Mouse (Mus musculus) liver, embryonic 15.5 days (tissue): ENCODE data around the gene Primpol. TPM values are rescaled to one million over a fixed set of nuclear protein-coding genes. Genes with fewer than 3 reads are reported as not detected.

Experiments used
- ATAC-seq: fragments of 200-750 bp; cut with Nextera tagmentation; 2 replicates; pipeline ENCODE4 v1.8.0; 2017; ENCODE audit warnings: moderate number of reproducible peaks, mild to moderate bottlenecking, moderate library complexity; ENCODE audit not compliant: insufficient read depth
- H3K27ac ChIP-seq: fragments of 300-500 bp; sonication (generic); replicated peaks from 2 replicates; pipeline ENCODE4 v1.5.1; 2015; ENCODE audit warnings: mild to moderate bottlenecking, inconsistent platforms
- H3K27me3 ChIP-seq: fragments of 300-500 bp; sonication (generic); 2 replicates; pipeline ENCODE4 v1.6.1; 2015; ENCODE audit warnings: mild to moderate bottlenecking, inconsistent platforms
- H3K36me3 ChIP-seq: fragments of 300-500 bp; sonication (generic); replicated peaks from 2 replicates; pipeline ENCODE4 v1.6.1; 2015; ENCODE audit warnings: moderate library complexity, mild to moderate bottlenecking, inconsistent platforms
- H3K4me1 ChIP-seq: fragments of 300-500 bp; sonication (generic); replicated peaks from 2 replicates; pipeline ENCODE4 v1.6.1; 2015; ENCODE audit warnings: inconsistent platforms
- H3K4me2 ChIP-seq: fragments of 300-500 bp; sonication (generic); 2 replicates; pipeline ENCODE4 v1.6.1; 2015; ENCODE audit warnings: moderate library complexity, mild to moderate bottlenecking, inconsistent platforms
- H3K4me3 ChIP-seq: fragments of 300-500 bp; sonication (generic); replicated peaks from 2 replicates; pipeline ENCODE4 v1.5.1; 2015; ENCODE audit warnings: mild to moderate bottlenecking, inconsistent platforms
- H3K9ac ChIP-seq: fragments of 300-500 bp; sonication (generic); 2 replicates; pipeline ENCODE4 v1.6.1; 2015; ENCODE audit warnings: moderate library complexity, mild to moderate bottlenecking, inconsistent platforms
- H3K9me3 ChIP-seq: fragments of 300-500 bp; sonication (generic); replicated peaks from 2 replicates; pipeline ENCODE4 v1.6.1; 2016; ENCODE audit warnings: inconsistent platforms
- WGBS: fragments of 180-500 bp; shearing (Covaris S2); methylation state at CpG from one replicate; pipeline ENCODE4 v1.1.7; 2015; ENCODE audit warnings: mixed read lengths; ENCODE audit not compliant: insufficient replicate concordance; 5-methylcytosine and 5-hydroxymethylcytosine counted together
- polyA plus RNA-seq: library from polyadenylated mRNA; unstranded; fragments of >200 nt; fragmentation: Nextera tagmentation; extraction: Ambion mirVana; gene quantifications from 2 replicates; pipeline ENCODE4 v1.2.1, GENCODE M21; 2015

Gene Primpol
- polyA plus RNA-seq, 1 experiment from 2014 or later: 9.0 TPM

- no peak overlapping the region for H3K27ac ChIP-seq
- peaks cover 85% of the 10 kb centered on the region for H3K36me3 ChIP-seq
- H3K9me3 ChIP-seq: no peaks in the 10 kb centered on the region
- ATAC-seq: peak; percentile 13; the same call in 1 of the 2 replicates
- peaks cover 13% of the 10 kb centered on the region for H3K4me1 ChIP-seq
- no peak overlapping the region for H3K4me3 ChIP-seq
- no peak overlapping the region for H3K9ac ChIP-seq
- no peak overlapping the region for H3K4me2 ChIP-seq
- H3K27me3 ChIP-seq: no peaks in the 10 kb centered on the region
- 72% methylated on average over 7 of the region's 7 CpGs for WGBS
Measured at GRCm38 (mm10) chr8:46533926-46534325, 83.1 kb downstream of the Primpol start.

GRCm38 (mm10) chr8:46530541-46530940 is 86.5 kb downstream of the Primpol start:
- Histone ChIP-seq H3K4me1 (peaks cover 28% of the 10 kb centered on the region), H3K4me3 (no peak overlapping the region), H3K9me3 (no peaks in the 10 kb centered on the region), H3K27ac (no peak overlapping the region), H3K4me2 (no peak overlapping the region), H3K9ac (no peak overlapping the region), H3K36me3 (peaks cover 93% of the 10 kb centered on the region), H3K27me3 (no peaks in the 10 kb centered on the region)
- no peak for ATAC-seq
- 58% methylated on average over 4 of the region's 4 CpGs for WGBS

GRCm38 (mm10) chr8:46529508-46529907 is 87.5 kb downstream of the Primpol start:
- H3K9ac ChIP-seq: no peak overlapping the region
- 0 out of 2 replicates have a peak overlapping the region, but pooled peaks have one; percentile 22 for H3K27ac ChIP-seq
- peaks cover 33% of the 10 kb centered on the region for H3K4me1 ChIP-seq
- no peak overlapping the region for H3K4me3 ChIP-seq
- 71% methylated on average over 4 of the region's 4 CpGs for WGBS
- no peaks in the 10 kb centered on the region for H3K27me3 ChIP-seq
- no peaks in the 10 kb centered on the region for H3K9me3 ChIP-seq
- H3K36me3 ChIP-seq: peaks cover 95% of the 10 kb centered on the region
- peak; percentile 58 for ATAC-seq
- H3K4me2 ChIP-seq: no peak overlapping the region

- 79% methylated on average over 10 of the region's 10 CpGs for WGBS
- Histone ChIP-seq H3K4me2 (no peak overlapping the region), H3K4me1 (peaks cover 40% of the 10 kb centered on the region), H3K27ac (no peak overlapping the region), H3K36me3 (peaks cover 94% of the 10 kb centered on the region), H3K9ac (no peak overlapping the region), H3K27me3 (no peaks in the 10 kb centered on the region), H3K4me3 (no peak overlapping the region), H3K9me3 (no peaks in the 10 kb centered on the region)
- no peak for ATAC-seq
Measured at GRCm38 (mm10) chr8:46526821-46527220, 90.2 kb downstream of the Primpol start.

- Histone ChIP-seq H3K36me3 (peaks cover 94% of the 10 kb centered on the region), H3K4me1 (peaks cover 43% of the 10 kb centered on the region), H3K27me3 (no peaks in the 10 kb centered on the region), H3K4me2 (no peak overlapping the region), H3K27ac (no peak overlapping the region), H3K9ac (no peak overlapping the region), H3K4me3 (no peak overlapping the region), H3K9me3 (no peaks in the 10 kb centered on the region)
- 84% methylated on average over 8 of the region's 8 CpGs for WGBS
- ATAC-seq: no peak
Measured at GRCm38 (mm10) chr8:46526098-46526497, 90.9 kb downstream of the Primpol start.

Other genes with a start within 250 kb of the Primpol start
- gene Acsl1, start 146.2 kb downstream of the Primpol start, polyA plus RNA-seq: 106 and 125 TPM in 2 replicates
- 13.9 and 14.7 TPM in 2 replicates for gene Cenpu, start 65.2 kb downstream of the Primpol start, polyA plus RNA-seq
- 43.7 and 47.6 TPM in 2 replicates for gene Casp3, start 79 bp upstream of the Primpol start, polyA plus RNA-seq
- 10.1 and 11.6 TPM in 2 replicates for gene Irf2, start 122.5 kb upstream of the Primpol start, polyA plus RNA-seq